8 mouse cellular contexts compared by ENCODE assay signal in genomic region chr6:18513611-18514473, GRCm38 (mm10). TPM values are rescaled to one million over a fixed set of nuclear protein-coding genes. Genes with fewer than 3 reads are reported as not detected.
DNase-seq lines count a peak whose midpoint lies in the region; ATAC-seq and TF ChIP-seq lines count a peak whose summit lies in the region.

No protein-coding gene starts in this region.

- peak overlapping the region; percentile 72 for H3K4me2 ChIP-seq in forebrain, embryonic 13.5 days
- H3K4me2 ChIP-seq in hindbrain, embryonic 16.5 days (ENCODE audit: low read length) = peak overlapping the region; percentile 69
- H3K4me2 ChIP-seq in limb, embryonic 14.5 days (replicated peaks; ENCODE audit: low read depth, low read length, severe bottlenecking) = peak overlapping the region; percentile 93
- peak overlapping the region; percentile 58 for H3K4me2 ChIP-seq in neural tube, embryonic 14.5 days (ENCODE audit: low read depth, low read length)

- H3K27ac ChIP-seq in forebrain, embryonic 13.5 days = peak overlapping the region; percentile 82
- peak overlapping the region; percentile 89 for H3K27ac ChIP-seq in hindbrain, embryonic 16.5 days (ENCODE audit: low read depth, low read length)
- no peak overlapping the region for H3K27ac ChIP-seq in limb, embryonic 14.5 days (replicated peaks; ENCODE audit: low read depth, low read length)
- H3K27ac ChIP-seq in neural tube, embryonic 14.5 days (ENCODE audit: low read depth, low read length) = peak overlapping the region; percentile 83

- TF ChIP-seq CTCF in lung, adult 2 months (IDR thresholded peaks at IDR 0.05; ENCODE audit: insufficient read depth, low read length) = no peak
- TF ChIP-seq CTCF in brain, embryonic 14.5 days (IDR thresholded peaks at IDR 0.05; ENCODE audit: borderline replicate concordance, extremely low read depth, insufficient read depth, insufficient read length) = no peak

- 3% methylated on average over 28 of the region's 28 CpGs for WGBS in lung, adult 2 months
- under 1% methylated on average over 26 of the region's 28 CpGs for WGBS in forebrain, embryonic 13.5 days
- under 1% methylated on average over 28 of the region's 28 CpGs for WGBS in hindbrain, embryonic 16.5 days
- 2% methylated on average over 28 of the region's 28 CpGs for WGBS in limb, embryonic 14.5 days
- WGBS in neural tube, embryonic 14.5 days = under 1% methylated on average over 28 of the region's 28 CpGs

- H3K9me3 ChIP-seq in forebrain, embryonic 13.5 days (replicated peaks) = no peaks in the 10 kb centered on the region
- H3K9me3 ChIP-seq in hindbrain, embryonic 16.5 days (ENCODE audit: control insufficient read depth, low read length) = no peaks in the 10 kb centered on the region
- H3K9me3 ChIP-seq in limb, embryonic 14.5 days (ENCODE audit: control insufficient read depth, low read length) = no peaks in the 10 kb centered on the region
- no peaks in the 10 kb centered on the region for H3K9me3 ChIP-seq in neural tube, embryonic 14.5 days (ENCODE audit: control insufficient read depth, low read length)

- peak overlapping the region; percentile 95 for H3K9ac ChIP-seq in forebrain, embryonic 13.5 days
- peak overlapping the region; percentile 97 for H3K9ac ChIP-seq in hindbrain, embryonic 16.5 days (ENCODE audit: low read depth, low read length)
- peak overlapping the region; percentile 72 for H3K9ac ChIP-seq in limb, embryonic 14.5 days (ENCODE audit: low read depth, low read length, severe bottlenecking)
- H3K9ac ChIP-seq in neural tube, embryonic 14.5 days (replicated peaks; ENCODE audit: low read depth, low read length) = peak overlapping the region; percentile 94

- peak overlapping the region; percentile 32 for H3K4me3 ChIP-seq in lung, adult 2 months (replicated peaks; ENCODE audit: extremely low read depth, low read depth, low read length)
- H3K4me3 ChIP-seq in forebrain, embryonic 13.5 days = peak overlapping the region; percentile 86
- peak overlapping the region; percentile 92 for H3K4me3 ChIP-seq in hindbrain, embryonic 16.5 days (ENCODE audit: low read length)
- peak overlapping the region; percentile 73 for H3K4me3 ChIP-seq in limb, embryonic 14.5 days (replicated peaks; ENCODE audit: low read length)
- peak overlapping the region; percentile 82 for H3K4me3 ChIP-seq in neural tube, embryonic 14.5 days (ENCODE audit: low read depth, low read length)

- ATAC-seq in forebrain, embryonic 13.5 days = peak; percentile 42
- ATAC-seq in hindbrain, embryonic 16.5 days = peak; percentile 62
- no peak for ATAC-seq in limb, embryonic 14.5 days (ENCODE audit: low FRiP score, low read depth)
- peak; percentile 59 for ATAC-seq in neural tube, embryonic 14.5 days (ENCODE audit: low read depth)

- peaks cover 3% of the 10 kb centered on the region; the same call in 1 of the 2 replicates for H3K4me1 ChIP-seq in lung, adult 2 months (ENCODE audit: control insufficient read depth, insufficient read depth, low read length)
- peaks cover 15% of the 10 kb centered on the region for H3K4me1 ChIP-seq in forebrain, embryonic 13.5 days
- H3K4me1 ChIP-seq in hindbrain, embryonic 16.5 days (ENCODE audit: control insufficient read depth, insufficient read depth, low read depth, low read length) = peaks cover 11% of the 10 kb centered on the region
- peaks cover 14% of the 10 kb centered on the region; the same call in 1 of the 2 replicates for H3K4me1 ChIP-seq in limb, embryonic 14.5 days (ENCODE audit: control insufficient read depth, insufficient read depth, low read length)
- 0 out of 2 replicates have a peak, but pooled peaks cover 3% of the 10 kb centered on the region for H3K4me1 ChIP-seq in neural tube, embryonic 14.5 days (ENCODE audit: control insufficient read depth, insufficient read depth, low read length)

- H3K27me3 ChIP-seq in forebrain, embryonic 13.5 days = no peaks in the 10 kb centered on the region
- no peaks in the 10 kb centered on the region for H3K27me3 ChIP-seq in hindbrain, embryonic 16.5 days (replicated peaks; ENCODE audit: control insufficient read depth, insufficient read depth, low read length)
- no peaks in the 10 kb centered on the region for H3K27me3 ChIP-seq in limb, embryonic 14.5 days (ENCODE audit: control insufficient read depth, insufficient read depth, low read length)
- no peaks in the 10 kb centered on the region for H3K27me3 ChIP-seq in neural tube, embryonic 14.5 days (ENCODE audit: control insufficient read depth, insufficient read depth, low read length)

- no peaks in the 10 kb centered on the region for H3K36me3 ChIP-seq in forebrain, embryonic 13.5 days (ENCODE audit: poor library complexity, severe bottlenecking)
- H3K36me3 ChIP-seq in hindbrain, embryonic 16.5 days (ENCODE audit: control insufficient read depth, insufficient read depth, low read length) = no peaks in the 10 kb centered on the region
- no peaks in the 10 kb centered on the region for H3K36me3 ChIP-seq in limb, embryonic 14.5 days (ENCODE audit: control insufficient read depth, insufficient read depth, low read length)
- no peaks in the 10 kb centered on the region for H3K36me3 ChIP-seq in neural tube, embryonic 14.5 days (ENCODE audit: control insufficient read depth, insufficient read depth, low read length)

- no peak for TF ChIP-seq POLR2A in lung, adult 2 months (IDR thresholded peaks at IDR 0.05; ENCODE audit: borderline replicate concordance, extremely low read depth, low read depth, low read length)
- no peak for TF ChIP-seq POLR2A in brain, embryonic 14.5 days (IDR thresholded peaks at IDR 0.05; ENCODE audit: borderline replicate concordance, extremely low read depth, insufficient read depth, insufficient read length, poor library complexity, severe bottlenecking)
- TF ChIP-seq POLR2A in limb, embryonic 14.5 days (IDR thresholded peaks at IDR 0.05; ENCODE audit: borderline replicate concordance, extremely low read depth, insufficient read depth, insufficient read length) = no peak

- DNase-seq in lung, adult 2 months = no peak
- no peak for DNase-seq in lung, postnatal 10 days
- DNase-seq in brain, embryonic 14.5 days (ENCODE audit: low read depth) = peak; percentile 69
- DNase-seq in limb, embryonic 14.5 days (ENCODE audit: low spot score) = no peak
- no peak for DNase-seq in T-cell, adult 2 months (ENCODE audit: low spot score)

RNA-seq across cellular contexts. Expression of gene Cttnbp2, which starts 0.8 kb away (rescaled TPM):
- polyA plus RNA-seq in lung, adult 2 months (2012; rRNA removed) = 3.3 and 5.1 TPM in 2 replicates
- 42.2 TPM in 2 replicates for polyA plus RNA-seq in brain, embryonic 14.5 days (2012; rRNA removed)
- polyA plus RNA-seq in forebrain, embryonic 13.5 days (2015; fragmentation: Nextera tagmentation; extraction: Ambion mirVana) = 50.4 and 59.1 TPM in 2 replicates
- 44.5 and 48.2 TPM in 2 replicates for polyA plus RNA-seq in hindbrain, embryonic 16.5 days (2015; fragmentation: Nextera tagmentation; extraction: Ambion mirVana)
- 20.3 and 21.3 TPM in 2 replicates for polyA plus RNA-seq in limb, embryonic 14.5 days (2012; rRNA removed)
- polyA plus RNA-seq in limb, embryonic 14.5 days (2014; fragmentation: Nextera tagmentation; extraction: Ambion mirVana) = 33.9 and 35.4 TPM in 2 replicates
- 62.2 and 75.4 TPM in 2 replicates for polyA plus RNA-seq in neural tube, embryonic 14.5 days (2014; fragmentation: Nextera tagmentation; extraction: Ambion mirVana)

Comparison
In these comparisons a context has a peak if more than half of its experiments do, and no peak if none do; other contexts are left out.
1. H3K4me3 ChIP-seq: peak in every context shown above with its lines; median percentile 92 in hindbrain, embryonic 16.5 days; 86 in forebrain, embryonic 13.5 days; 82 in neural tube, embryonic 14.5 days; 73 in limb, embryonic 14.5 days; 32 in lung, adult 2 months.